Mouse (Mus musculus) neural tube, embryonic 15.5 days (tissue): ENCODE measurements at regions not wholly inside any gene's neighbourhood (a gene's known extent, or its start where the extent isn't known, plus 50 kb on each side); places are given as distances from the start of the nearest gene placed in this dataset.

Experiments
- ATAC-seq: fragments of 200-750 bp; cut with Nextera tagmentation; 2 replicates; pipeline ENCODE4 v1.8.0; 2017; ENCODE audit warnings: mild to moderate bottlenecking, moderate TSS enrichment, moderate library complexity; ENCODE audit not compliant: low FRiP score
- H3K27ac ChIP-seq: fragments of 300-500 bp; sonication (generic); replicated peaks from 2 replicates; pipeline ENCODE4 v1.5.1; 2015; ENCODE audit warnings: mild to moderate bottlenecking, inconsistent platforms
- H3K27me3 ChIP-seq: fragments of 300-500 bp; sonication (generic); replicated peaks from 2 replicates; pipeline ENCODE4 v1.6.1; 2015; ENCODE audit warnings: inconsistent platforms
- H3K36me3 ChIP-seq: fragments of 300-500 bp; sonication (generic); 2 replicates; pipeline ENCODE4 v1.6.1; 2015; ENCODE audit warnings: inconsistent platforms
- H3K4me1 ChIP-seq: fragments of 300-500 bp; sonication (generic); 2 replicates; pipeline ENCODE4 v1.6.1; 2015; ENCODE audit warnings: inconsistent platforms
- H3K4me2 ChIP-seq: fragments of 300-500 bp; sonication (generic); 2 replicates; pipeline ENCODE4 v1.6.1; 2015; ENCODE audit warnings: inconsistent platforms, mild to moderate bottlenecking, moderate library complexity
- H3K4me3 ChIP-seq: fragments of 300-500 bp; sonication (generic); replicated peaks from 2 replicates; pipeline ENCODE4 v1.5.1; 2015; ENCODE audit warnings: mild to moderate bottlenecking, inconsistent platforms
- H3K9ac ChIP-seq: fragments of 300-500 bp; sonication (generic); replicated peaks from 2 replicates; pipeline ENCODE4 v1.6.1; 2015; ENCODE audit warnings: mild to moderate bottlenecking, inconsistent platforms
- H3K9me3 ChIP-seq: fragments of 300-500 bp; sonication (generic); replicated peaks from 2 replicates; pipeline ENCODE4 v1.6.1; 2016; ENCODE audit warnings: inconsistent platforms
- WGBS: fragments of 180-500 bp; shearing (Covaris S2); methylation state at CpG from one replicate; pipeline ENCODE4 v1.1.7; 2015; ENCODE audit warnings: mixed read lengths; 5-methylcytosine and 5-hydroxymethylcytosine counted together

GRCm38 (mm10) chr2:174532671-174533363, 59.9 kb upstream of the Prelid3b start:
- peak; percentile 93 for ATAC-seq
- no peaks in the 10 kb centered on the region for H3K4me1 ChIP-seq
- H3K27ac ChIP-seq: peak overlapping the region; percentile 56; the same call in 1 of the 2 replicates
- no peak overlapping the region for H3K4me2 ChIP-seq
- H3K36me3 ChIP-seq: no peaks in the 10 kb centered on the region
- 57% methylated on average over 12 of the region's 12 CpGs for WGBS
- no peaks in the 10 kb centered on the region for H3K27me3 ChIP-seq
- H3K9me3 ChIP-seq: no peaks in the 10 kb centered on the region
- no peak overlapping the region for H3K4me3 ChIP-seq
- no peak overlapping the region for H3K9ac ChIP-seq

GRCm38 (mm10) chr2:174540717-174541116, 67.8 kb upstream of the Prelid3b start:
- Histone ChIP-seq H3K27me3 (no peaks in the 10 kb centered on the region), H3K4me3 (no peak overlapping the region), H3K9ac (no peak overlapping the region), H3K4me2 (no peak overlapping the region), H3K9me3 (0 out of 2 replicates have a peak, but pooled peaks cover 5% of the 10 kb centered on the region), H3K4me1 (no peaks in the 10 kb centered on the region), H3K27ac (no peak overlapping the region), H3K36me3 (no peaks in the 10 kb centered on the region)
- no peak for ATAC-seq
- 86% methylated on average over 5 of the region's 5 CpGs for WGBS

GRCm38 (mm10) chr2:174547207-174547606, 74.3 kb upstream of the Prelid3b start:
- Histone ChIP-seq H3K27ac (no peak overlapping the region), H3K4me1 (no peaks in the 10 kb centered on the region), H3K9me3 (0 out of 2 replicates have a peak, but pooled peaks cover 2% of the 10 kb centered on the region), H3K4me2 (no peak overlapping the region), H3K27me3 (no peaks in the 10 kb centered on the region), H3K4me3 (no peak overlapping the region), H3K9ac (no peak overlapping the region), H3K36me3 (no peaks in the 10 kb centered on the region)
- no peak for ATAC-seq
- 87% methylated on average over 3 of the region's 3 CpGs for WGBS

- H3K4me1 ChIP-seq: no peaks in the 10 kb centered on the region
- no peaks in the 10 kb centered on the region for H3K27me3 ChIP-seq
- no peak for ATAC-seq
- no peak overlapping the region for H3K9ac ChIP-seq
- no peak overlapping the region for H3K4me3 ChIP-seq
- H3K27ac ChIP-seq: no peak overlapping the region
- H3K36me3 ChIP-seq: no peaks in the 10 kb centered on the region
- 90% methylated on average over 6 of the region's 6 CpGs for WGBS
- no peak overlapping the region for H3K4me2 ChIP-seq
- H3K9me3 ChIP-seq: no peaks in the 10 kb centered on the region
Observed at GRCm38 (mm10) chr2:174547701-174548100, 74.8 kb upstream of the Prelid3b start.

- no peaks in the 10 kb centered on the region for H3K9me3 ChIP-seq
- H3K36me3 ChIP-seq: no peaks in the 10 kb centered on the region
- no peak overlapping the region for H3K27ac ChIP-seq
- no peaks in the 10 kb centered on the region for H3K4me1 ChIP-seq
- no peaks in the 10 kb centered on the region for H3K27me3 ChIP-seq
- H3K4me3 ChIP-seq: no peak overlapping the region
- no peak for ATAC-seq
- H3K9ac ChIP-seq: no peak overlapping the region
- WGBS: 83% methylated on average over 4 of the region's 4 CpGs
- H3K4me2 ChIP-seq: no peak overlapping the region
Observed at GRCm38 (mm10) chr2:174548776-174549175, 75.9 kb upstream of the Prelid3b start.

- no peaks in the 10 kb centered on the region for H3K27me3 ChIP-seq
- ATAC-seq: no peak
- no peaks in the 10 kb centered on the region for H3K4me1 ChIP-seq
- H3K4me2 ChIP-seq: no peak overlapping the region
- H3K4me3 ChIP-seq: no peak overlapping the region
- no peak overlapping the region for H3K27ac ChIP-seq
- WGBS: 91% methylated on average over 11 of the region's 11 CpGs
- no peaks in the 10 kb centered on the region for H3K36me3 ChIP-seq
- no peaks in the 10 kb centered on the region for H3K9me3 ChIP-seq
- no peak overlapping the region for H3K9ac ChIP-seq
Observed at GRCm38 (mm10) chr2:174555778-174556177, 82.9 kb upstream of the Prelid3b start.

- Histone ChIP-seq H3K9ac (no peak overlapping the region), H3K9me3 (no peaks in the 10 kb centered on the region), H3K4me1 (peaks cover 17% of the 10 kb centered on the region), H3K27ac (no peak overlapping the region), H3K27me3 (no peaks in the 10 kb centered on the region), H3K4me3 (no peak overlapping the region), H3K4me2 (no peak overlapping the region), H3K36me3 (no peaks in the 10 kb centered on the region)
- 28% methylated on average over 7 of the region's 7 CpGs for WGBS
- no peak for ATAC-seq
Observed at GRCm38 (mm10) chr2:174561828-174562429, 81.4 kb upstream of the Zfp831 start.

GRCm38 (mm10) chr2:174563917-174564316, 79.4 kb upstream of the Zfp831 start:
- H3K27me3 ChIP-seq: no peaks in the 10 kb centered on the region
- no peaks in the 10 kb centered on the region for H3K9me3 ChIP-seq
- no peak overlapping the region for H3K27ac ChIP-seq
- H3K4me1 ChIP-seq: peaks cover 17% of the 10 kb centered on the region
- H3K4me3 ChIP-seq: no peak overlapping the region
- no peak overlapping the region for H3K4me2 ChIP-seq
- 95% methylated on average over 3 of the region's 3 CpGs for WGBS
- H3K9ac ChIP-seq: no peak overlapping the region
- H3K36me3 ChIP-seq: no peaks in the 10 kb centered on the region
- ATAC-seq: no peak

GRCm38 (mm10) chr2:174564817-174565216, 78.5 kb upstream of the Zfp831 start:
- Histone ChIP-seq H3K9ac (no peak overlapping the region), H3K27ac (peak overlapping the region; percentile 41), H3K27me3 (no peaks in the 10 kb centered on the region), H3K4me1 (peaks cover 17% of the 10 kb centered on the region), H3K9me3 (no peaks in the 10 kb centered on the region), H3K4me3 (no peak overlapping the region), H3K4me2 (no peak overlapping the region), H3K36me3 (no peaks in the 10 kb centered on the region)
- ATAC-seq: peak; percentile 83
- WGBS: 10% methylated on average over 5 of the region's 5 CpGs

GRCm38 (mm10) chr2:174565891-174566290, 77.4 kb upstream of the Zfp831 start:
- ATAC-seq: no peak
- Histone ChIP-seq H3K4me1 (peaks cover 17% of the 10 kb centered on the region), H3K27ac (no peak overlapping the region), H3K4me3 (no peak overlapping the region), H3K36me3 (no peaks in the 10 kb centered on the region), H3K27me3 (no peaks in the 10 kb centered on the region), H3K9ac (no peak overlapping the region), H3K9me3 (no peaks in the 10 kb centered on the region), H3K4me2 (no peak overlapping the region)
- 90% methylated on average over 7 of the region's 7 CpGs for WGBS

GRCm38 (mm10) chr2:174566752-174567151, 76.6 kb upstream of the Zfp831 start:
- ATAC-seq: no peak
- Histone ChIP-seq H3K27ac (no peak overlapping the region), H3K4me3 (no peak overlapping the region), H3K4me1 (peaks cover 17% of the 10 kb centered on the region), H3K9me3 (no peaks in the 10 kb centered on the region), H3K9ac (no peak overlapping the region), H3K4me2 (no peak overlapping the region), H3K27me3 (no peaks in the 10 kb centered on the region), H3K36me3 (no peaks in the 10 kb centered on the region)
- 50% methylated on average over 4 of the region's 4 CpGs for WGBS

- no peak for ATAC-seq
- Histone ChIP-seq H3K27ac (no peak overlapping the region), H3K36me3 (no peaks in the 10 kb centered on the region), H3K9me3 (no peaks in the 10 kb centered on the region), H3K27me3 (no peaks in the 10 kb centered on the region), H3K9ac (no peak overlapping the region), H3K4me1 (no peaks in the 10 kb centered on the region), H3K4me3 (no peak overlapping the region), H3K4me2 (no peak overlapping the region)
- WGBS: 77% methylated on average over 7 of the region's 7 CpGs
Observed at GRCm38 (mm10) chr2:174574804-174575507, 68.4 kb upstream of the Zfp831 start.
